Mouse (Mus musculus) intestine, postnatal 0 days (tissue): ENCODE measurements around the gene Dhh. TPM values are rescaled to one million over a fixed set of nuclear protein-coding genes. Genes with fewer than 3 reads are reported as not detected.
A peak's percentile ranks its signal among the peaks of the same experiment; 100 is the strongest.
"Not testable (repeated sequence)": the region's sequence is repeated elsewhere in the genome, so short reads cannot be mapped to it uniquely, and the experiment has no call there.

Source experiments
- ATAC-seq: fragments of 200-750 bp; cut with Nextera tagmentation; 2 replicates; pipeline ENCODE4 v1.8.0; 2017; ENCODE audit warnings: mild to moderate bottlenecking, moderate TSS enrichment, moderate library complexity
- H3K27ac ChIP-seq: fragments of 300-500 bp; sonication (generic); 2 replicates; pipeline ENCODE4 v1.5.1; 2014; ENCODE audit warnings: mild to moderate bottlenecking, low read depth, low read length, moderate library complexity
- H3K27me3 ChIP-seq: fragments of 300-500 bp; sonication (generic); replicated peaks from 2 replicates; pipeline ENCODE4 v1.6.1; 2014; ENCODE audit warnings: low read length, mixed read lengths; ENCODE audit not compliant: control insufficient read depth, insufficient read depth
- H3K36me3 ChIP-seq: fragments of 300-500 bp; sonication (generic); 2 replicates; pipeline ENCODE4 v1.6.1; 2014; ENCODE audit warnings: mild to moderate bottlenecking, moderate library complexity; ENCODE audit not compliant: control insufficient read depth, insufficient read depth
- H3K4me1 ChIP-seq: fragments of 300-500 bp; sonication (generic); replicated peaks from 2 replicates; pipeline ENCODE4 v1.6.1; 2014; ENCODE audit warnings: antibody characterized with exemption, low read length, mixed read lengths; ENCODE audit not compliant: control insufficient read depth, insufficient read depth
- H3K4me2 ChIP-seq: fragments of 300-500 bp; sonication (generic); replicated peaks from 2 replicates; pipeline ENCODE4 v1.6.1; 2014; ENCODE audit warnings: low read depth, mild to moderate bottlenecking, moderate library complexity
- H3K4me3 ChIP-seq: fragments of 300-500 bp; sonication (generic); 2 replicates; pipeline ENCODE4 v1.5.1; 2014; ENCODE audit warnings: low read depth, low read length
- H3K9ac ChIP-seq: fragments of 300-500 bp; sonication (generic); 2 replicates; pipeline ENCODE4 v1.6.1; 2014; ENCODE audit warnings: mild to moderate bottlenecking, low read depth, low read length
- H3K9me3 ChIP-seq: fragments of 300-500 bp; sonication (generic); 2 replicates; pipeline ENCODE4 v1.6.1; 2016; ENCODE audit warnings: mixed run types; ENCODE audit not compliant: control insufficient read depth
- CTCF ChIP-seq: sonication (generic); IDR thresholded peaks from 2 replicates; pipeline ENCODE4 v1.5.1; 2016; ENCODE audit warnings: low read depth, mild to moderate bottlenecking, control low read depth, antibody characterized with exemption, moderate library complexity
- WGBS: fragments of 180-500 bp; shearing (Covaris S2); extraction: QIAGEN DNeasy Blood & Tissue Kit; methylation state at CpG from one replicate; pipeline ENCODE4 v1.1.7; 2014; 5-methylcytosine and 5-hydroxymethylcytosine counted together
- polyA plus RNA-seq: library from polyadenylated mRNA; unstranded; fragments of >200 nt; fragmentation: Nextera tagmentation; extraction: Ambion mirVana; gene quantifications from 2 replicates; pipeline ENCODE4 v1.2.1, GENCODE M21; 2015

Dhh gene
- polyA plus RNA-seq, 1 experiment from 2014 or later = 0.93 TPM

DNA sequence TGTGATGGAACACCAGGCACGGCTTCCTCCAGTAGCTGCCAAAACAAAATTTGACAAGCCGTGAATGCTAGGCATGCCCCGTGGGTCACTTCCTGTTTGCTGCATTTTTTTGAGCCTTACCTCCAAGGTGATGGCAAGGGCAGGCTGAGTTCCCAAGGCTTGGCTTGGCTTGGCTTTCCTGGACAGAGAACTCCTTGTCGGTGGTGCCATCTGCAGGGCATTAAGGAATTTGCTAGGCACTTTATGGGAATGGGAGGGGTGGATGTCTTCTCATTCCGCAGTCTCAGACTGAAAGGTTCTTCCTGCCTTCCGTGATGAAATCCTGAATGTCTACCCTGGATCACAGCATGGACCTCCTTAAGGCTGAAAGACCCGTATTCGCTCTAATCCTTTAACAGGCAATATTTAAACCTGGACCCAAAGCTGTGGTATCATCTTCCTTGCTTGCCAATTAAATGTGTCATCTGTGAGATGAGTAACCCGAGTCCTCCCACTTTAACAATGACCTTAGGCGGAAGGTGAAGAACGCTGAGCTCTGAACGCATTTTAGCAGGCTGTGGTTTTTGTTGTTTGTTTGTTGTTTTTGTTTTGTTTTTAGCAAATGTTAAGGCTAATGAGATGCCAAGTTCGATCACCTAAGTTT, 30.4 kb upstream of the Dhh start:
- 14% methylated on average over 13 of the region's 13 CpGs for WGBS
- Histone ChIP-seq H3K4me2 (0 out of 2 replicates have a peak overlapping the region, but pooled peaks have one; percentile 24), H3K4me3 (no peak overlapping the region), H3K27me3 (no peaks in the 10 kb centered on the region), H3K4me1 (no peaks in the 10 kb centered on the region), H3K36me3 (peaks cover 9% of the 10 kb centered on the region; the same call in 1 of the 2 replicates), H3K27ac (no peak overlapping the region), H3K9ac (no peak overlapping the region), H3K9me3 (no peaks in the 10 kb centered on the region)
- TF ChIP-seq CTCF = peak; percentile 88
- peak; percentile 76 for ATAC-seq

DNA sequence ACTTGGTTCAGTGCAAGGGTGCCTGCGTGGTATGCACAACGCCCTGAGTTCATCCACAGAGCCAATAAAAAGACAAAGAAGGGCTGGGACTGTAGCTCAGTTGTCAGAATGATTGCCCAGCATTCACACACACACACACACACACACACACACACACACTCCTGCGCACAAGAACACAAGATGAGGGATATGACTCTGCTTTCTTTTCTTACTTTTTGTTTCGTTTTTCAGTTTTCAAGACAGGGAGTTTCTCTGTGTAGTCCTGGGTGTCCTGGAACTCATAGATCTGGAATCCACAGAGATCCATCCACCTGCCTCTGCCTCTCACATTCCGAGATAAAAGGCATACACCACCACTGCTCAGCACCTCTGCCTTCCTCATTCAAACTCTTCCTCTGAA, 29.2 kb upstream of the Dhh start:
- no peak for ATAC-seq
- H3K36me3 ChIP-seq = peaks cover 9% of the 10 kb centered on the region; the same call in 1 of the 2 replicates
- H3K9ac ChIP-seq = no peak overlapping the region
- H3K4me1 ChIP-seq = no peaks in the 10 kb centered on the region
- no peaks in the 10 kb centered on the region for H3K27me3 ChIP-seq
- TF ChIP-seq CTCF = no peak
- no peak overlapping the region for H3K4me2 ChIP-seq
- 63% methylated on average over 5 of the region's 5 CpGs for WGBS
- H3K4me3 ChIP-seq = no peak overlapping the region
- H3K27ac ChIP-seq = peak overlapping the region; percentile 41; the same call in 1 of the 2 replicates
- H3K9me3 ChIP-seq = no peaks in the 10 kb centered on the region

DNA sequence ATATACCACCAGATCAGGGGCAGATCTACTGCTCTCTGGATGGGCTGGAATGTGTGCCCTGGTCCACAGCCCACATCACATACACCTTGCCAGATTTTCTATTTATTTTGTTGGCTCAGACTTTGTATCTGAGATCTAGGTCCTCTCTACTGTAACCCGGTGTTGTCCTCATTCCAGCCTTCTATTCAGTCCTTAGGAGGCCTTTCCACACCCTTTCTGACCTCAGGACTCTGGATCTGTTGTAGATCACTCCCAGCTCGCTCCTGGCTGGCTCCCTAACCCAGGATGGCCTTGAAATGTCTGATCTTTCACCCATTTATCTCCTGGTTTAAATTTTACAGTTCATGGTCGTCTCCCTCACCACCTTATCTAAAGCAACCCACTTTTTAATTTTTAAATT, 26.3 kb upstream of the Dhh start:
- no peak for TF ChIP-seq CTCF
- Histone ChIP-seq H3K4me1 (no peaks in the 10 kb centered on the region), H3K27ac (peak overlapping the region; percentile 41), H3K27me3 (no peaks in the 10 kb centered on the region), H3K9ac (no peak overlapping the region), H3K4me2 (no peak overlapping the region), H3K9me3 (no peaks in the 10 kb centered on the region), H3K36me3 (no peaks in the 10 kb centered on the region), H3K4me3 (no peak overlapping the region)
- ATAC-seq = no peak
- WGBS = 31% methylated on average over 3 of the region's 3 CpGs

DNA sequence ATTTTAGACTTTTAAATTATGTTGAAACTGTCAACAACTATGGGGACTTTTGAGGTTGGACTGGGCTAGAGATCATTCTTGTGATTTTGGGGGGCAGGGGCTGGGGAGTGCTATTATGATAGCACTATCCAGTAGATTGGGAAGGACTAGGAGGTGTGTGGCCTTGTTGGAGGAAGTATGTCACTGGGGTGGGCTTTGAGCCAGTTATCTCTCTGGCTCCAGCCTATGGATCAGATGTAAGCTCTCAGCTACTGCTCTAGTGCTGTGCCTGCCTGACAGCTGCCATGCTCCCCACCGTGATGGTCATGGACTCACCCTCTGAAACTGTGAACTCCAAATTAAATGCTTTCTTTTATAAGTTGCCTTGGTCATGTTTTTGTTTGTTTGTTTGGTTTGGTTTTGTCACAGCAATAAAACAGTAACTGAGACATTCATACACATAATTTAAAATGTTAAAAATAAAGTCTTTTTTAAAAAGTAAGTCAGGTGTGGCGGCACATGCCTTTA, 24.7 kb upstream of the Dhh start:
- H3K4me2 ChIP-seq = 0 out of 2 replicates have a peak overlapping the region, but pooled peaks have one; percentile 9
- WGBS = 66% methylated on average over 2 of the region's 2 CpGs
- no peaks in the 10 kb centered on the region for H3K36me3 ChIP-seq
- ATAC-seq = no peak
- no peaks in the 10 kb centered on the region for H3K27me3 ChIP-seq
- peak overlapping the region; percentile 88 for H3K27ac ChIP-seq
- H3K9me3 ChIP-seq = no peaks in the 10 kb centered on the region
- no peak overlapping the region for H3K4me3 ChIP-seq
- no peak for TF ChIP-seq CTCF
- no peaks in the 10 kb centered on the region for H3K4me1 ChIP-seq
- 0 out of 2 replicates have a peak overlapping the region, but pooled peaks have one; percentile 37 for H3K9ac ChIP-seq

DNA sequence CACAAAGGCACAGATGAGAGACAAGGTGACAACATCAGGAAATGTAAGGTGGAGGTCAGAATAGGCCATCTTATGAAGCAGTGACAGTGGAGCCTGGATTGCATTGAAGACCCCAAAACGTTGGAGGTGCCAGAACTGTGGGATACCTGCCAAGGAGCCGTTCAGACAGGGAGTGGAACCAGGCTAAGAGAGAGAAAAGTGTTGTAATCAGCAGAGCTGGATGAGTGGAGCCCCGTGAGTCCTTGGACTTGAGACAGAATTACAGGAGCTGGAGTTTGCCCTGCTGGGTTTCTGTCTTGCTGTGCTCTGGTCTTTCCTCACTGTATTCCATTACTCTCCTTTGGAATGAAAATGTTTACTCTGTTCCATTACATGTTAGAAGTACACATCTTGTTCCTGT, 24.2 kb upstream of the Dhh start:
- no peak for TF ChIP-seq CTCF
- Histone ChIP-seq H3K9me3 (no peaks in the 10 kb centered on the region), H3K4me2 (peak overlapping the region; percentile 28), H3K36me3 (no peaks in the 10 kb centered on the region), H3K4me3 (no peak overlapping the region), H3K27ac (peak overlapping the region; percentile 88), H3K4me1 (no peaks in the 10 kb centered on the region), H3K27me3 (no peaks in the 10 kb centered on the region), H3K9ac (no peak overlapping the region)
- WGBS = 20% methylated on average over 3 of the region's 3 CpGs
- ATAC-seq = peak; percentile 58

DNA sequence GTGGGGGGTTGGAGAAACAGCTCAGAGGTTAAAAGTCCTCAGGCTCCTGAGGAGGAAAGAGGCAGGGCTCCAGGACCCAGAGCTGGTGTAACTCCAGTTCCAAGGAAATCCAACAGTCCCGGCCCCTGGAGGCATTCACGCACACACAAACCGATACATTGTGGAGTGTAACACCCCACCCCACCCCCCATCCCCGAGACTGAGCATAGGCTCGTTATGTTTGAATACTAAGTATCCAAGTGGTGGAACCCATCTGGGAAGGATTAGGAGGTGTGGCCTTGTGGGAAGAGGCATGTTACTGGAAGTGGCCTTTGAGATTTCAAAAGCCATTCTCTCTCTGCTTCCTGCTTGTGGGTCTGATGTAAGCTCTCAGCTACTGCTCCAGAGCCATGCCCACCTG, 23.2 kb upstream of the Dhh start:
- no peaks in the 10 kb centered on the region for H3K4me1 ChIP-seq
- no peak overlapping the region for H3K4me3 ChIP-seq
- H3K9ac ChIP-seq = no peak overlapping the region
- TF ChIP-seq CTCF = no peak
- H3K36me3 ChIP-seq = no peaks in the 10 kb centered on the region
- WGBS = 89% methylated on average over 5 of the region's 5 CpGs
- H3K4me2 ChIP-seq = no peak overlapping the region
- no peaks in the 10 kb centered on the region for H3K27me3 ChIP-seq
- ATAC-seq = no peak
- peak overlapping the region; percentile 88 for H3K27ac ChIP-seq
- no peaks in the 10 kb centered on the region for H3K9me3 ChIP-seq

DNA sequence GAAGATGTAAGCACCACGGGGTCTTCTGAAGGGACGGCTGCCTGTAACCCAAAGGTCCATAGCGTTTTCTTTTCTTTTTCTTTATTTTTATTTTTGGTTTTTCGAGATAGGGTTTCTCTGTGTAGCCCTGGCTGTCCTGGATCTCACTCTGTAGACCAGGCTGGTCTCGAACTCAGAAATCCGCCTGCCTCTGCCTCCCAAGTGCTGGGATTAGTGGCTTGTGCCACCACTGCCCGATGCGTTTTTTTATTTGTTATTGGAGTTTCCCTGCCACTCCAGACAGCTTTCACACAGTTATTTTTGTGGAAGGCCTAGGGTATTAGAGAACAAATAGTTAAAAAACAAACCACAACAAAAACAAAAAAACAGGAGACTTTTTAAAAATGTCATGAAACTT, 20.2 kb upstream of the Dhh start:
- H3K4me2 ChIP-seq = peak overlapping the region; percentile 82
- 20% methylated on average over 8 of the region's 8 CpGs for WGBS
- not testable (repeated sequence) for H3K4me1 ChIP-seq, H3K36me3 ChIP-seq, H3K9me3 ChIP-seq, ATAC-seq, H3K27me3 ChIP-seq
- H3K27ac ChIP-seq = peak overlapping the region; percentile 93
- H3K9ac ChIP-seq = peak overlapping the region; percentile 40; the same call in 1 of the 2 replicates
- peak overlapping the region; percentile 89 for H3K4me3 ChIP-seq
